Mouse (Mus musculus) brain, embryonic 14.5 days (tissue): ENCODE data around the gene Sel1l.

Experiments used
- CTCF ChIP-seq: fragments of 200-500 bp; IDR thresholded peaks from 2 replicates; pipeline ENCODE4 v1.5.1; 2012; ENCODE audit warnings: inconsistent platforms, mild to moderate bottlenecking, moderate library complexity, borderline replicate concordance; ENCODE audit not compliant: insufficient read depth, insufficient read length; ENCODE audit errors: extremely low read depth
- POLR2A ChIP-seq: fragments of 200-500 bp; IDR thresholded peaks from 2 replicates; pipeline ENCODE4 v1.6.1; 2012; ENCODE audit warnings: mild to moderate bottlenecking, inconsistent platforms, borderline replicate concordance; ENCODE audit not compliant: poor library complexity, insufficient read depth, insufficient read length, severe bottlenecking; ENCODE audit errors: extremely low read depth

DNA sequence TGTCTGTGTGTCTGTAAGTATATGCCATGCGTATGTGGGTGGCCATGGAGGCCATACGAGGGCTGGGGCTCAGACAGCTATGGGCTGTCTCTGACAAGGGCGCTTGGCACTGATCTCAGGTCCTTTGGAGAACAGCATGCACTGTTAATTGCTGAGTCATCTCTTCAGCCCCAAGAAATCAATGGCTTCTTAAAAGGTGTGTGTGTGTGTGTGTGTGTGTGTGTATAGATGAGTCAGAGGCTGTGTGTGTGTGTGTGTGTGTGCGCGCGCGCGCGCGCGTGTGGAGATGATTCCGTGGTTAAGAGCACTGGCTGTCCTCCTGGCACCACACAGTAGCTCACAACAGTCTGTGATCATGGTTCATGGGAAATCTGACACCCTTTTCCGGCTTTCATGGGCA is 5.1 kb downstream of the Sel1l start:
- TF ChIP-seq CTCF, result no peak
- no peak for TF ChIP-seq POLR2A
